Mouse (Mus musculus): ENCODE results near the gene Olfr70. TPM values are rescaled to one million over a fixed set of nuclear protein-coding genes. Genes with fewer than 3 reads are reported as not detected.
A peak's percentile ranks its signal among the peaks of the same experiment; 100 is the strongest.

The Olfr70 gene
- polyA plus RNA-seq, 1 experiment from 2014 or later = not detected

DNA sequence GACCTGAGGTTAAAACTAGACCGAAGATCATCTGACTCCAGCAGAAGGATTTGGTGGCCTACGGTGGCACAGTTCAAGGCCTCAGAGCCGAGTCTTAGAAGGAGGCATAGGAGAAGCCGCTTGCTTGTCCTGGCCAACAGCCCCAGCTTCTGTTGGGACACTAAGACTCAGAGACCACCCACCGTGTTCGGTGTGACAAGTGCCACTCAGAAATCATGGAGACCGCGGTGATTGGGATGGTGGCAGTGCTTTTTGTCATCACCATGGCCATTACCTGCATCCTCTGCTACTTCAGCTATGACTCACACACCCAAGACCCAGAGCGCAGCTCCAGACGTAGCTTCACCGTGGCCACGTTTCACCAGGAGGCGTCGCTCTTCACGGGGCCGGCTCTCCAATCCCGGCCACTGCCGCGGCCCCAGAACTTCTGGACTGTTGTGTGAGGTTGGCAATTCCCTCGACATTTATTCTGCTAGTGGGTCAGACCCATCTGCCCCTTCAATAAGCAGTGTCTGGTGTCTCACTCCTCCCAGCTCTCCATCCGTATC is 30.2 kb upstream of the Olfr70 start:
- Histone ChIP-seq H3K4me3 (ENCODE audit: low read depth, low read length) (no peak overlapping the region), H3K9ac (ENCODE audit: low read length) (no peak overlapping the region), H3K4me1 (replicated peaks; ENCODE audit: control insufficient read depth, insufficient read depth, low read length) (peaks cover 22% of the 10 kb centered on the region), H3K36me3 (ENCODE audit: control insufficient read depth, insufficient read depth, low read length) (no peaks in the 10 kb centered on the region), H3K27ac (ENCODE audit: low read depth) (no peak overlapping the region), H3K27me3 (replicated peaks; ENCODE audit: control insufficient read depth, insufficient read depth, low read length) (no peaks in the 10 kb centered on the region), H3K9me3 (ENCODE audit: control insufficient read depth, low read length) (no peaks in the 10 kb centered on the region), H3K4me2 (ENCODE audit: low read length) (no peak overlapping the region)
- DNase-seq (ENCODE audit: low spot score) (no peak), ATAC-seq (replicated peaks; ENCODE audit: low FRiP score, low TSS enrichment, low read depth) (no peak)
- 64% methylated on average over 21 of the region's 21 CpGs for WGBS

DNA sequence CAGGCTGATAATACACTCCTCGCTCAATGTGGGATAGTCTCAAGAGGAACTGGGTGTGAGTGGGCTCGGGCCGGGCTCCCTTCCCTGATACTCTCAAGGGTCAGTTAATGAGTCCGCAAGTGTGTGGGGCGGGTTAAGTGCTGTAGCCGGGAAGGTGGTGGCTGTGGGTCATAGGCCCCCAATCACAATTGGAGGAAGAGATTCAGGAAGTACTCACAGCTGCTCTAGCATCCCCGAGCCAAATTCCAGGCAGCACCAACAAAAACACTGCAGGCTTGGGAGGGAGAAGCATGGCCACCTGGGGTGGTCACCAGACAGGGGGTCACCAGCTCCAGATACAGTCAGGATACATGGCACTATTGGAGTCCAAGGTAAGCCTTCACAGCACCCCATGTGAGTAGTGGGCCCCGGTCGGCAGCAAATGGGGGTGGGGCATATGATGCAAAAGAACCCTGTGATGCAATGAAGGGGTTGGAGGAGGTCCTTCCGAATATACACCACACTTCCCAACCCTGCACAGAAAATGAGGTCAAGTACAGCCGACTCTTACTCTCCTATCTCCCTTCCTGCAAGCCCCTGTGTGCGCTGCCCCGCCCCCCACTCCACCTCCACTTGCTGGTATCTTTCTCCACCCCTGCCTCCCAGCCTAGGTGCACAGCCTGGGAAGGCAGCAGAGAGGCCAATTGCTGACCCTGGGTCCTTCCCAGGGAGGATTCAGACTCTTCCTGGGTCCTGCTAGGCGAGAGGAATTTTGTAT is 29.4 kb upstream of the Olfr70 start, which contains the start of gene Spaar:
Gene Spaar, plus strand, starts transcription at position 241 of the 757 bp plus-strand sequence.
- Histone ChIP-seq H3K9me3 (ENCODE audit: control insufficient read depth, low read length) (no peaks in the 10 kb centered on the region), H3K27ac (ENCODE audit: low read depth) (peak within 1 kb of the TSS; percentile 57; the same call in 1 of the 2 replicates), H3K4me3 (ENCODE audit: low read depth, low read length) (no peak within 1 kb of the TSS), H3K36me3 (ENCODE audit: control insufficient read depth, insufficient read depth, low read length) (no peaks in the 10 kb centered on the region), H3K9ac (ENCODE audit: low read length) (no peak within 1 kb of the TSS), H3K4me1 (replicated peaks; ENCODE audit: control insufficient read depth, insufficient read depth, low read length) (peaks cover 22% of the 10 kb centered on the region), H3K4me2 (ENCODE audit: low read length) (no peak within 1 kb of the TSS), H3K27me3 (replicated peaks; ENCODE audit: control insufficient read depth, insufficient read depth, low read length) (no peaks in the 10 kb centered on the region)
- whole genome bisulfite sequencing = 53% methylated on average over 14 of the region's 14 CpGs
- ATAC-seq (replicated peaks; ENCODE audit: low FRiP score, low TSS enrichment, low read depth) (no peak), DNase-seq (ENCODE audit: low spot score) (no peak)

DNA sequence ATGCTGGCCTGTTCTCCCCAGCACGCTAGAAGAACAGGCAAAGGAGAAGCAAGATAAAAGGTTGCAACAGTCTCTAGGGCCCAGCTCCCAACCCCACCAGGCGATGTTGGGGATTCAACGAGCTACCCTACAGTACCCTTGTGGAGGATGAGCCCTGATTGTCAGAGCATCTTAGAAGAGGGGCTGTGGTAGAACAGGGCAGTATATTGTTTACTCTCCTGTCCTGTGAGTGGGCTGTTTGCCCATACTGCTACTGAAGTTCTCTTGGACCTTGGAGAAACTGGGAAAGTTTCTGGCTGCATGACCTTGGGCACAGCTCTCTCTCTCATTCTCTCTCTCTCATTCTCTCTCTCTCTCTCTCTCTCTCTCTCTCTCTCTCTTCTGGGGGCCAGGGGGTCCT is 28.5 kb upstream of the Olfr70 start:
- Histone ChIP-seq H3K27me3 (replicated peaks; ENCODE audit: control insufficient read depth, insufficient read depth, low read length) (no peaks in the 10 kb centered on the region), H3K27ac (ENCODE audit: low read depth) (peak overlapping the region; percentile 57; the same call in 1 of the 2 replicates), H3K9ac (ENCODE audit: low read length) (no peak overlapping the region)

DNA sequence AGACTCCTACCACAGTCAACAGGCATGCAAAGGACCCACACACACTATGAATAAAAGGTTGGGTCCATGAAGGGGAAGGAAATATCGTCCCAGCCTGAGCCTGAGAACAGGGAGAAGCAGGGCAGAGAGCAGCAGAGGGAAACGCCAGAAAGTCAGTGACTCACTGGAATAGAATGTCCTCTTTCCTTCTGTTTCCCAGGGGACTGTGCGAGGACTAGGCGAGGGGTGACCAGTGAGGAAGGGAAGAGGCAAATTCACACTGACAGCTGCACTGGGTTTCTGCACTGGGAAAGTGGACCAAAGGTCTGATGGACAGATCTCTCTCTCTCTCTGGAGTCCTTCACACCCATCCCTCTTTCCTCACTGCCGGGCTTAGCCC is 28.0 kb upstream of the Olfr70 start:
- Histone ChIP-seq H3K27ac (ENCODE audit: low read depth) (peak overlapping the region; percentile 57; the same call in 1 of the 2 replicates), H3K9me3 (ENCODE audit: control insufficient read depth, low read length) (no peaks in the 10 kb centered on the region), H3K36me3 (ENCODE audit: control insufficient read depth, insufficient read depth, low read length) (no peaks in the 10 kb centered on the region), H3K27me3 (replicated peaks; ENCODE audit: control insufficient read depth, insufficient read depth, low read length) (no peaks in the 10 kb centered on the region), H3K9ac (ENCODE audit: low read length) (no peak overlapping the region), H3K4me1 (replicated peaks; ENCODE audit: control insufficient read depth, insufficient read depth, low read length) (peaks cover 22% of the 10 kb centered on the region), H3K4me3 (ENCODE audit: low read depth, low read length) (no peak overlapping the region), H3K4me2 (ENCODE audit: low read length) (no peak overlapping the region)
- DNase-seq (ENCODE audit: low spot score) (no peak), ATAC-seq (replicated peaks; ENCODE audit: low FRiP score, low TSS enrichment, low read depth) (no peak)
- 25% methylated on average over 5 of the region's 5 CpGs for WGBS

More for the DNA sequence above, 28.5 kb upstream of the Olfr70 start:
- H3K4me1 ChIP-seq (replicated peaks; ENCODE audit: control insufficient read depth, insufficient read depth, low read length) = peaks cover 22% of the 10 kb centered on the region
- H3K9me3 ChIP-seq (ENCODE audit: control insufficient read depth, low read length) = no peaks in the 10 kb centered on the region
- H3K4me2 ChIP-seq (ENCODE audit: low read length) = no peak overlapping the region
- no peak for ATAC-seq (replicated peaks; ENCODE audit: low FRiP score, low TSS enrichment, low read depth)
- H3K36me3 ChIP-seq (ENCODE audit: control insufficient read depth, insufficient read depth, low read length) = no peaks in the 10 kb centered on the region
- H3K4me3 ChIP-seq (ENCODE audit: low read depth, low read length) = no peak overlapping the region
- WGBS = 74% methylated on average over 3 of the region's 3 CpGs
- DNase-seq (ENCODE audit: low spot score) = no peak

DNA sequence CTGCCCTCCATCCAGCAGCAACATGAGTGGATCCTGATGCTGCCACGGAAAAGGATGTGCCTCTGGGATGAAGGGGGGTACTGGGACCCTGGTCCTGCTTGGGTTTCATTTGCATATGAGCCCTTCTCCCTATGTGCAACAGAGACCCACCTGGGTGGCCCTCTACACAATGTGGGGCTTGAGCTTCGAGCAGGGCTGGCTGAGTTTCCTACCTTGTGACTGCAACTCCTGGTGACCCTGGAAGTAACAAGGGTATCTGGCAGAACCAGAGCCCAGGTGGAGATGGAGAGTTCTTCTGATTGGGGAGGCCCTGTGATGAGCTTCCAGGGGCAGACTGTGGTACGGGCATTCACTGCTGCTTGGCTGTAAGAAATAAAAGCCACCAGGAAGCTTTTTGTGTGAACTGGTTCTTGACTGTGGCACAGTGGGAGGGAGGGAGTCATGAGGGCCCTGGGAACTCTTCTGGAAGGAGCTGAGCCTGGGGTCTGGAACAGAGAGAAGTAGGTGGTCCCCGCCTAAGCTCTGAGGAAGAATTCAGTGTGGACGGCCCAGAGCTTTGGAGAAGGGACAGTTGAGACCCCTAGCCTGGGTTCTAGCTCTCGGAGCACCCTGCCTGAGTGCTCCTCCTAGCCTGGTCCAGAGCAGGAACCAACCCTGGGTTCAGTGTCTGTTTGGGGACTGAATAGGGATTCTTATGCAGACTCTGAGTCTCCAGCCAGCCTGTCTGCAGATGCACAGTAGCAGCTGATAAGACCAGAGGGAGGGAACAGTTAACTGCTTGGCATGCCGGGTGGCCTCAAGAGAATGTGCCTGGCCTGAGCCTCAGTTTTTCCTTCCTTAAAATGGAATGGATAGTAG is 27.3 kb upstream of the Olfr70 start:
- Histone ChIP-seq H3K9me3 (ENCODE audit: control insufficient read depth, low read length) (no peaks in the 10 kb centered on the region), H3K4me1 (replicated peaks; ENCODE audit: control insufficient read depth, insufficient read depth, low read length) (peaks cover 22% of the 10 kb centered on the region), H3K27ac (ENCODE audit: low read depth) (peak overlapping the region; percentile 57; the same call in 1 of the 2 replicates), H3K4me2 (ENCODE audit: low read length) (no peak overlapping the region; the same call in 1 of the 2 replicates), H3K9ac (ENCODE audit: low read length) (no peak overlapping the region), H3K27me3 (replicated peaks; ENCODE audit: control insufficient read depth, insufficient read depth, low read length) (no peaks in the 10 kb centered on the region), H3K4me3 (ENCODE audit: low read depth, low read length) (no peak overlapping the region), H3K36me3 (ENCODE audit: control insufficient read depth, insufficient read depth, low read length) (no peaks in the 10 kb centered on the region)
- WGBS = 64% methylated on average over 7 of the region's 7 CpGs
- DNase-seq (ENCODE audit: low spot score) = no peak
- ATAC-seq (replicated peaks; ENCODE audit: low FRiP score, low TSS enrichment, low read depth) = no peak

DNA sequence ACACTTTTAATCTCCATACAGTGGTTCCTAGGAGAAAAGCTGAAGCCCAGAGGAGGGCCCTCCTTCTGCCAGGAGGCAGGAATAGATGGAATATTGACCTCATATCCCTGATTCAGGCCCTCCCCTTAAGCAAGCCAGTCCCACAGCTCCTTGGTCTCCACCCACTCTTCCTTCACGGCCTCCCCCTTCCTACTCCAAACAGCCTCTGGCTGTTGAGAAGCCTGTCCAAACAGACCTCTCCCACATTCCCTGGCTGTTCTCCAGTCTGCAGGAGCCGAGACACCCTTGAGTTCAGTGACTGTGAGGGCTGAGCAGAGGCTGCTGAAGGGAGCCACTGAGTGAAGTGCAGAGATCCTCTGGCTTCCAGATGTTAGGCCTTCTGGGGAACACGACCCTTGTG is 26.4 kb upstream of the Olfr70 start, which contains the start of gene Hrct1:
Gene Hrct1, plus strand, starts transcription at position 194 of the 400 bp plus-strand sequence.
- Histone ChIP-seq H3K9ac (ENCODE audit: low read length) (no peak within 1 kb of the TSS), H3K4me2 (ENCODE audit: low read length) (no peak within 1 kb of the TSS), H3K27me3 (replicated peaks; ENCODE audit: control insufficient read depth, insufficient read depth, low read length) (no peaks in the 10 kb centered on the region), H3K36me3 (ENCODE audit: control insufficient read depth, insufficient read depth, low read length) (no peaks in the 10 kb centered on the region), H3K4me3 (ENCODE audit: low read depth, low read length) (no peak within 1 kb of the TSS), H3K27ac (ENCODE audit: low read depth) (peak within 1 kb of the TSS; percentile 4; the same call in 1 of the 2 replicates), H3K9me3 (ENCODE audit: control insufficient read depth, low read length) (no peaks in the 10 kb centered on the region), H3K4me1 (replicated peaks; ENCODE audit: control insufficient read depth, insufficient read depth, low read length) (peaks cover 22% of the 10 kb centered on the region)
- DNase-seq (ENCODE audit: low spot score) (no peak), ATAC-seq (replicated peaks; ENCODE audit: low FRiP score, low TSS enrichment, low read depth) (peak; percentile 44; the same call in 1 of the 2 replicates)
- 12% methylated on average over 3 of the region's 3 CpGs for WGBS

DNA sequence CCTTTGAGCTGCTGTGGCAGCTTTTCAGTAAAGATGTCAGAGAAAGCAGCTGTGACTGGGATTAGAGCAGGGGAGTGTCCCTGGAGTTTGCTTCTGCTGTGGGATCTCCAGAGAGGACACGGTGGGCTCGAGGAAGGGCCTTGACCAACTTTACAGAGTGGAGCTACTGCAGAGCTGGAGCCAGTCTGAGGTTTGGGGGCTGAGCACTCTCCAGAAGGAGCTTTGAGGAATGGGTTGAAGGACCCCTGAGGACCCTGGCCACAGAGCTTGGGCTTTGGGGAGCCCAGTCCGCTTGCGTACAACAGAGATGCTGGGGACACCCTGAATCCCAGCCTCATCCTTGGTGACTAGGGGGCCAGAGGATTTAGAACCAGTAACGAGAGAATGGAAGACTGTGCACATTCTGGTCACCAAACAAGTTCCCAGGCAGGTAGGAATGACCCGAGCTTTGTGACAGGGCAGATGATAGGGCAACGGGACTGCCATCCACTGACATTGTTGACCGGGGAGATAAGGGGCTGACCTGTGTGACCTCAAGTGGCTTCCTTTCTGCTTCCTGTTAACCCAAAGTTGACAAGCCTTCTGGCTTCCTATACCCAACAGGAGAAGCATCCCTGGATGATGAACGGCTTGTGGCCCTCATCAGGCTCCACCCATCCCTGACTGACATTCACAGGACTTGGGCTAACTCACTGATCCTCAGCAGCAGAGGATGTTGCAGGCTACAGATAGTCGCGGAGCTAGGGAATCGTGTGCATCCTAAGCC is 25.8 kb upstream of the Olfr70 start:
- no peak for ATAC-seq (replicated peaks; ENCODE audit: low FRiP score, low TSS enrichment, low read depth)
- no peaks in the 10 kb centered on the region for H3K36me3 ChIP-seq (ENCODE audit: control insufficient read depth, insufficient read depth, low read length)
- H3K4me2 ChIP-seq (ENCODE audit: low read length) = no peak overlapping the region
- H3K4me3 ChIP-seq (ENCODE audit: low read depth, low read length) = no peak overlapping the region
- peaks cover 22% of the 10 kb centered on the region for H3K4me1 ChIP-seq (replicated peaks; ENCODE audit: control insufficient read depth, insufficient read depth, low read length)
- 48% methylated on average over 12 of the region's 12 CpGs for WGBS
- DNase-seq (ENCODE audit: low spot score) = no peak
- no peaks in the 10 kb centered on the region for H3K27me3 ChIP-seq (replicated peaks; ENCODE audit: control insufficient read depth, insufficient read depth, low read length)
- H3K27ac ChIP-seq (ENCODE audit: low read depth) = no peak overlapping the region
- H3K9ac ChIP-seq (ENCODE audit: low read length) = no peak overlapping the region
- H3K9me3 ChIP-seq (ENCODE audit: control insufficient read depth, low read length) = no peaks in the 10 kb centered on the region

DNA sequence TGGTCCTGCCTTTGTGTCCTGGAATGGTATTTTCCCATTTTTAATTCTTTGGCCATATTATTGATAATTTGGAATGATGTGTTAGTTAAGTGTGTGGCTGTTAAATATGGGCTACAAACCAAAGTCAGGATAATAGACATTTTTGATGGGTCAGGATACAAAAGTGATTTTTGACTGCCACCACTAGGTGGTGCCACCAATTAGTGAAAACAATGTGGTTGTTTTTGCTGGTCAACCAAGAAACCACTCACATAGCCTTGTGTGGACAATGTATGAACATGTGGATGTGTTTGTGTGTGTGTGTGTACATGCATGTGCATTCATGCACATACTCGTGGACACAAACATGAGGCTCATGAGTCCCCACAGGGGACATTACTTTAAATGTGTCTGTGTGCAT is 24.2 kb upstream of the Olfr70 start:
- Histone ChIP-seq H3K36me3 (ENCODE audit: control insufficient read depth, insufficient read depth, low read length) (no peaks in the 10 kb centered on the region), H3K9me3 (ENCODE audit: control insufficient read depth, low read length) (no peaks in the 10 kb centered on the region), H3K9ac (ENCODE audit: low read length) (no peak overlapping the region), H3K27ac (ENCODE audit: low read depth) (no peak overlapping the region), H3K4me3 (ENCODE audit: low read depth, low read length) (no peak overlapping the region), H3K4me2 (ENCODE audit: low read length) (no peak overlapping the region), H3K27me3 (replicated peaks; ENCODE audit: control insufficient read depth, insufficient read depth, low read length) (no peaks in the 10 kb centered on the region), H3K4me1 (replicated peaks; ENCODE audit: control insufficient read depth, insufficient read depth, low read length) (peaks cover 22% of the 10 kb centered on the region)
- WGBS = 31% methylated on average over 1 of the region's 1 CpGs
- DNase-seq (ENCODE audit: low spot score) (no peak), ATAC-seq (replicated peaks; ENCODE audit: low FRiP score, low TSS enrichment, low read depth) (no peak)
